Mouse (Mus musculus): ENCODE results near the gene Ephb2.
A peak's percentile ranks its signal among the peaks of the same experiment; 100 is the strongest.

Gene Ephb2

GRCm38 (mm10) chr4:136697325-136697724, 138.5 kb downstream of the Ephb2 start:
- peak; percentile 9 for DNase-seq

DNA sequence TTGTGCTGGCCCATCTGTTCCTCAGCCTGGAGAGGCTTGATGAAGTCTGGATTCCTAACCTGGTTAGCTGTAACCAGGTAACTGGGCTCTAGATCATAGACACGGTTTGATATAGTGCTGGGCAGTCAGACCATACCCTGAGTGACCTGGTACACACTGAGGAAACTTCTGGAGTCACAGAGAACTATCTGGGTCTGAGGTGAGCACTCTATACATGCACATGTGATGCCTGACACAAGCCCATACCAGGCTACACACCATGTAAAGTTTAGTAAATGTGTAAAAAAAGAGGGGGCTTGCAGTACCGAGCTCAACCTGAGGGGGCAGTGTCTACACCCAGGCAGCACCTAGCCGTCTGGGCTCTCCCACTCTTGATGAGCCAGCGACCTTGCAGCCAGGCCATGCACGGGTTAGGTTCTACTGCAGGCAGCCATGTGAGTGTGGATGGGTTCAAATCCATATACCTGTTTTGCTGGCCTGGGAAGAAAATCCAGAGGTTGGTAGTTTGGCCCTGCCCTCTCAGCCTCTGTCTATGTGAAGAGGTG, 139.3 kb downstream of the Ephb2 start:
- DNase-seq: peak; percentile 75

- DNase-seq: peak; percentile 7
Observed at GRCm38 (mm10) chr4:136695696-136696095, 140.1 kb downstream of the Ephb2 start.

GRCm38 (mm10) chr4:136690034-136690433, 145.8 kb downstream of the Ephb2 start:
- no peak for DNase-seq

DNA sequence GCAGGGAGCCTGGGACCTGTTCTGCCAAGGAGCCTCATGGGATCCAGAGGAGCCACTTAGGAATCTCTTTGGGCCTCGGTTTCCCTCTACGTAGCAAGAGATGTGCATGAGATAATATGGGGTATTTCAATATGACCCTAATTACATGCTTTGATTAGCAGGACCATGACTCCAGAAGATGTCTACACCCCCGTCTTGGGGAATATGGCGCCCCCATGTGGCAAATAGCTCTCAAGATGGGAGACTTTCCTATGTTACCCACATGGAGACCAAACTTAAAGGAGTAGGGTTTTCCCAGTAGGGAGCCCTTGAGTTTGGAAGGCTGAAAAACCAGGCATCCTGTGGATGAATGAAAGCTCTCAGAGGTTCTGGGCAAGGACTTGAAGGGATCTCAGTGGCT, 147.7 kb downstream of the Ephb2 start:
- DNase-seq: no peak

DNA sequence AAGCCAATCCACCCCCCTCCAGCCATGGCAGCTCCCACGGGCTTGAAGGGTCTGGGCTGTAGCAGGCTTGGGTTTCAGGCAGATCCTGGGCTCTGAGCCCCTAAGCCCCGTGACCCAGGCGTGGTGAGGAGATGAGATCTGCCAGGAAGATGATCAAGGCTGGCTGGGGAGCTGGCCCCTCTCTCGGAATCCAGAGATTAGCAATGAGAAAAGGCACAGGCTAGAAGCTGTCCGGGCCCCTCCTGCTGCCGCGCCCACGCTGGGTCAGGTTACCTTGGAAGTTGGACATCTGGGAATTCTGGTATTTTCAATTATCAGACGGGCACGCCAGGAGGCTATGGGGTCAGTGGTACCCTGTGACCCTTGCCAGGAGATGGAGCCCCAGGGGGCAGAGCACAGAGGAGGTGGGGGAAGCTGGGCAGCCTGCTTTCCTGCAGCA, 150.3 kb downstream of the Ephb2 start:
- DNase-seq: no peak

DNA sequence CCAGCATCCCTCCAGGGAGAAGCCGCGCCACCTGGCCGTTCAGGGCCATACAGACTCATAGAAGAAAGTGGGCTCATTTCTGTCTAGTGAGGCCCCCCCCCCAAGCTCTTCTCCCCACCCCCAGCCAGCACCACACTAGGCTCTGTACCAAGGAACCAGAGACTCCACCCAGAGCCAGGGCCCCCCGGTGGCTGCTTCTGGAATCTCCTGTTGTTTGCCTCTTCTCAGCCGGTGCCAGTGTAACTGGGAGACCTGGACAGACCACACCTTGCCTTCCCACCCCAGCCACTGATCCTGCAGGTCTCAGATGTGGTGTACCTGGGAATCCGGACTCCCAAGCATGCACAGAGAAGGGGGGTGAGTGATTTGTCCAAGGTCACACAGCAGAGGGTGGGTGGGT, 151.3 kb downstream of the Ephb2 start:
- DNase-seq: peak; percentile 55

DNA sequence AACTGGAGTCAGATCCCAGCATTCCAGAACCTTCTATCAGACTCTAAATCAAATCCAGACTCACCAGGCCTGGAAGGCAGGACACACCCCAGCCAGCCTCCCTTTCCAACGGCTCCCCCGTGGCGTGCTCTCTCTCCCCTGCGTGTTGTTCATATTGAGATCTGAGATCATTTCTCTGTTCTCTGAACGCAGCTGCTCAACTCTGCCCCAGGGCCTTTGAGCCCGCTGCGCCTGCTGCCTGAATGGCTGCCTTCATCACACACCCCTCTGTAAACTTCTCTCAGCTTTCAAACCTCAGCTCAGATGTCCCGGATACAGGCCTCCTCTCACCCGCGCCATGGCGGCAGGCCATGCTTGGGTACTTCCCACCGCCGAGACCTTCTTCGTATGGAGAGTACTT, 155.1 kb downstream of the Ephb2 start:
- no peak for DNase-seq

GRCm38 (mm10) chr4:136679221-136679620, 156.6 kb downstream of the Ephb2 start:
- DNase-seq: no peak

GRCm38 (mm10) chr4:136678480-136678879, 157.3 kb downstream of the Ephb2 start:
- DNase-seq: peak; percentile 90

- no peak for DNase-seq
Observed at GRCm38 (mm10) chr4:136675439-136675838, 160.3 kb downstream of the Ephb2 start.

GRCm38 (mm10) chr4:136672335-136673090, 163.3 kb downstream of the Ephb2 start:
- DNase-seq: no peak

DNA sequence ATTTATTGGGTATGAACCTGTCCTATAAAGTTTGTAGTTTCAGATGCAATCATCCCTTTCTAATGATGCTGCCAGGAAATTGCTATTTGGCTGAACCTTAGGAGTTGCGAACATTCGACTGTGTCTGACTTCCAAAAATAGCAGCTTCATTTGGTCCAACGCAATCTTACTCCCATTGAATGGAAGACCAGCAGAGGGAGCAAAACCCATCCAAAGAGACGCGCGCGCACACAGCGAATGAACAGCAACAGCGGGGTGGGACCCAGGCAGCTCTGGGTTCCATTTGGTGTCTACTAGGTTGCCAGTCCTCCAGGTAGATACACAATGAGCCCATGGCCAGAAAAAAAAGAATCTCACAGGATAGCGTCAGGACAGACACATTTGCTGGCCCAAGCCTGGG, 168.0 kb downstream of the Ephb2 start:
- no peak for DNase-seq

DNA sequence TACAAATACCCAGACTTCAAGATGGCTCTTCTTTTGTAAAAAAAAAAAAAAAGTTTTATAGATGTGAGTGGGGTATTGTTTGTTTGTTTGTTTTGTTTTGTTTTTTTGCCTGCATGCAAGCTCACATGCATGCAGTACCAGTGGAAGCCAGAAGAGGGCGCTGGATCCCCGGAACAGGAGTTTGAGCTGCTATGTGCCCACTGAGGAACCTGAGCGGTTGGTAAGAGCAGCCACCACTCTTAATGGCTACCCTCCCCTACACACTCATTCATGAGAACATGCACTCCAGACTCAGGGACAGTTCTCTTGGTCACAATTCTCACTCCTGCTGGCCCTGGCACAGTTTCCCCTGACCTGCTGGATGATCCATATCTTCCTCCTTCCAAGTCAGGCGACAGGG, 169.8 kb downstream of the Ephb2 start:
- DNase-seq: no peak

- no peak for DNase-seq
Observed at GRCm38 (mm10) chr4:136665068-136665467, 170.7 kb downstream of the Ephb2 start.

DNA sequence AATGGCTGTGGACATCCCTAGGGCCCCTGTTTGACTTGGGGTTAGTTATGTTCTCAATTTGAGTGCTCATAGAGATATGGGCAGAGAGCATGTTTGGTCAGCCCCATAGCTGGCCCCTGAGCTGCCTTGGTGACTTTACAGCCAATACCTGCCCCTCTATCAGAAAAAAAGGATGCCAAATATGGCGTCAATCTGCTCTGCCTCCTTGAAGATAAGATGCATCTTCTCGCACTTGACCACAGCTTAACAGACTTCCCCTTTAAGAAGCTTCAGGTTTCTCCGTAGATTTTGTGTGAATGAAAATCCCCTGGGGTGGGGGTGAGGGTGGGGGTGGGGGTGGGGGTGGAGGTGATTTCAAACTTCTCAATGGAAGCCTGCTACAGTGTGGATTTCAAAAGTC, 177.9 kb downstream of the Ephb2 start:
- DNase-seq: no peak

DNA sequence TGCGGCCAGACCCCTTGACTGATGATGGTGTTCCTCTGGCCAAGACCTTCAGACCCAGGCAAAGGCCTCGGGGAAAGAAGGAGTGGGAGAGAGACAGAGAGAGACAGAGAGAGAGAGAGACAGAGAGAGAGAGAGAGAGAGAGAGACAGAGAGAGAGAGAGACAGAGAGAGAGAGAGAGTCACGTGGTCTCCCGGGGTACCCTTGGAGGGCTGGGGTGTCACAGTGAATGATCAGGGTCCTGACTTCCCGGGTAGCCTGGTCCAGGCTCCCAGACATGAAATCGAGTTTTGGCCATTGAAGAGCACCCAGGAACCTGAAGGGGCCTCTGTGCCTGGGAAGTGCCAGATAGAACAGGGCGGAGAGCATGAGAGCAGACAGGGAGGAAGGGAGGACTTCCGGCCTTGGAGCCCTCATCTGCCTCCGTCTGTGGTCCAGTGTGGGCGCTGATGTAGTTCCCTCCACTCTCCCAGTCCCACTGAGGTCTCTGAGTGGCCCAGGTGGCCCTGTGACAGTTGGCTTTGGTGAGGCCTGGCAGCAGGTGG, 182.0 kb downstream of the Ephb2 start:
- DNase-seq: no peak

DNA sequence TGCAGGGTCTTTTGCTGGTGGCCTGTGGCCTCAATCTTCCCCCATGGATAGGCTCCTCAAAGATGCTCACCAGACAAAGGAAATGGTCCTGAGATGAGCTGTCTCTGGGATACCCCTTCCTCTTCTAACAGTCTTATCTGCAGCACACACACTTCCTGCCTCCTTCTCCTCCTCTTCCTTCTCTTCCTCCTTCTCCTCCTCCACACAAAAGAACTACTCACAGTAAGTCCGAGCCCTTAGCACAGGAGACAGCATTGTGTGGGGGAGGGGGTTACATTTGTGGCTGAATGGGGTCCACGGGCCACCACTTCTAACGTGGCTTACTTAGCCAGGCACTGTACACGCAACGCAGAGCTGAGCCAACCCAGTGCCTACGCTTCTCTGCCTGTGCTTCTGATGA, 182.8 kb downstream of the Ephb2 start:
- no peak for DNase-seq

DNA sequence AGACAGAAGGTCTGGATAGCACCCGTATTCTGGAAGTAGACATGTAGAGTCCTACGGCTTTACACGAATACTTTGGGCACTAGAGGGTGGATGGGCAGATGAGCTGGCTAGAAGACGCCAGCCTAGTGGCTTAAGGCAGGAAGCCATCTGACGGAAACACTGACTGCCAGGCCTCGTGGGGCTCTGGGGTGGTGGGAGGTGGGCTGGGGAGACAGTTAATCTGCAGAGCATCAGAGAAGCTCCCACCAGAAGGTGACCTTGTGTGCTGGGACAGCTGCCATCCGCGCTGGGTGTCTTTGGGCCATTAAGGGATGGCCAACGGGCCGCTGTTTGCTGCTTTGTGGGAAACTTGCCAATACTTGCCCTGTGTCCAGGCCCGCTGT, 183.3 kb downstream of the Ephb2 start:
- no peak for DNase-seq

DNA sequence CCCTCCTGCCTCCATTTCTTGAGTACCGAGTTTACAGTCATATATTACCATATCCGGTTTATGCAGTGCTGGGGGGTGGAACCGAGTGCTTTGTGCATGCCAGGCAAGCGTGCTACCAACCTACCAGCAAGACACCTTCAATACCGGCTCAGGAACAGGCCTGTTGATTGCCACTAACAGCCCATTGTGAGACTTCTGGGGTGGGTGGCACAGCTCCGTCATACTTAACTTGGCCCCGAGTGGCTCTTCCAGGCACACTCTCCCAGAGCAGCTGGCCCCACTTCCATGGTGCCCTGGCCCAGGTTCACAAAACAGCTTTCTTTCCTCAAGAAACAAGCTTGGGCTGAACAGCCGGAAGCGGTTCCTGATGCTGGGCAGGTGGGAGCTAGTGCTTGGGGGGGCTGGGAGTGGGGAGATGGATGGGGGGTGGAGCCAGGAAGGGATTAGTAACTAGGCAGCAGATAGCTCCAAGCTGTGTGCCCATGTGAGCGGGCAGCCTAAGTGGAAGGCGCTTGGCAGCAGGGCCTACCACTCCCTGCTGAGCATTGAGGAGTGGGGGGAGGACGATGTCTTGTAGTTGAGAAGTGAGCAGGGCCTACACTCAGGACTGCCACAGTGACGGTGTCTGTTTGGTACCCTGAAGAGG, 183.8 kb downstream of the Ephb2 start:
- no peak for DNase-seq

- DNase-seq: peak; percentile 23
Observed at GRCm38 (mm10) chr4:136651357-136651811, 184.4 kb downstream of the Ephb2 start.

DNA sequence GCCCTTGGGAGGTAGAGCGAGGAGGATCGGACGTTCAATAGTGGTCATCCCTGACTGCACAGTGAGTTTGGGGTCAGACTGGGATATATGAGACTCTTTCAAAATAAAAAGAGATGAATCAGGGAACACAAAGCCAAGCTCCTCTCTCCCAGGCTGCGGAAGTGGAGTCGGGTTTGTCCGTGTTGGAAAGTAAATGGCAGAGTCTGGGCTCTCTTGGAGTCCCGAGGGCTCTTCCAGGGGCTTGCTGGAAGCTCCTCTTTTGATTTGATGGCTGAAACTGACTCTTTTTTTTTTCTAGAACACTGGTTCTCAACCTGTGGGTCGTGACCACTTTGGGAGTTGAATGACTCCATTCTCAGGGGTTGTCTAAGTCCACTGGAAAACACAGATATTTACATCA, 185.5 kb downstream of the Ephb2 start:
- DNase-seq: no peak

- no peak for DNase-seq
Observed at GRCm38 (mm10) chr4:136649480-136650196, 186.2 kb downstream of the Ephb2 start.

Data from kidney, postnatal 10 days (tissue).